Mouse (Mus musculus) neural tube, embryonic 11.5 days (tissue): ENCODE measurements at regions not wholly inside any gene's neighbourhood (a gene's known extent, or its start where the extent isn't known, plus 50 kb on each side); places are given as distances from the start of the nearest gene placed in this dataset.
"Not testable (repeated sequence)": the region's sequence is repeated elsewhere in the genome, so short reads cannot be mapped to it uniquely, and the experiment has no call there.

Source experiments
- ATAC-seq: fragments of 200-750 bp; cut with Nextera tagmentation; 2 replicates; pipeline ENCODE4 v1.8.0; 2017; ENCODE audit warnings: moderate number of reproducible peaks, mild to moderate bottlenecking, moderate TSS enrichment, moderate library complexity; ENCODE audit not compliant: insufficient read depth, low FRiP score, low TSS enrichment
- DNase-seq: peaks from one replicate; pipeline ENCODE4 v3.0.0-alpha.2; 2015; ENCODE audit warnings: low spot score
- H3K27ac ChIP-seq: fragments of 300-500 bp; sonication (generic); 2 replicates; pipeline ENCODE4 v1.5.1; 2014; ENCODE audit warnings: low read depth, mild to moderate bottlenecking, low read length
- H3K27me3 ChIP-seq: fragments of 300-500 bp; sonication (generic); 2 replicates; pipeline ENCODE4 v1.6.1; 2014; ENCODE audit warnings: mild to moderate bottlenecking, low read length, mixed read lengths; ENCODE audit not compliant: control insufficient read depth, insufficient read depth
- H3K36me3 ChIP-seq: fragments of 300-500 bp; sonication (generic); 2 replicates; pipeline ENCODE4 v1.6.1; 2014; ENCODE audit warnings: mild to moderate bottlenecking, low read length, moderate library complexity, mixed read lengths; ENCODE audit not compliant: control insufficient read depth, insufficient read depth
- H3K4me1 ChIP-seq: fragments of 300-500 bp; sonication (generic); 2 replicates; pipeline ENCODE4 v1.6.1; 2014; ENCODE audit warnings: low read length, mixed read lengths; ENCODE audit not compliant: control insufficient read depth, insufficient read depth
- H3K4me2 ChIP-seq: fragments of 300-500 bp; sonication (generic); 2 replicates; pipeline ENCODE4 v1.6.1; 2014; ENCODE audit warnings: low read depth, mild to moderate bottlenecking, moderate library complexity
- H3K4me3 ChIP-seq: fragments of 300-500 bp; sonication (generic); 2 replicates; pipeline ENCODE4 v1.5.1; 2014; ENCODE audit warnings: low read depth, low read length
- H3K9ac ChIP-seq: fragments of 300-500 bp; sonication (generic); 2 replicates; pipeline ENCODE4 v1.6.1; 2014; ENCODE audit warnings: mild to moderate bottlenecking, low read length
- H3K9me3 ChIP-seq: fragments of 300-500 bp; sonication (generic); 2 replicates; pipeline ENCODE4 v1.6.1; 2016; ENCODE audit warnings: low read length; ENCODE audit not compliant: control insufficient read depth
- WGBS: fragments of 180-500 bp; shearing (Covaris S2); extraction: QIAGEN DNeasy Blood & Tissue Kit; methylation state at CpG from one replicate; pipeline ENCODE4 v1.1.7; 2014; 5-methylcytosine and 5-hydroxymethylcytosine counted together

- H3K27ac ChIP-seq, DNase-seq, H3K4me1 ChIP-seq, H3K4me2 ChIP-seq, ATAC-seq, H3K36me3 ChIP-seq, H3K9me3 ChIP-seq, H3K9ac ChIP-seq, H3K4me3 ChIP-seq, H3K27me3 ChIP-seq: not testable (repeated sequence)
Observed at GRCm38 (mm10) chr8:5859650-5860049, 754.5 kb upstream of the Slc10a2 start.

- ATAC-seq: peak; percentile 55; the same call in 1 of the 2 replicates
Observed at GRCm38 (mm10) chr8:5857336-5857735, 752.2 kb upstream of the Slc10a2 start.

More at GRCm38 (mm10) chr8:5857336-5857735, 752.2 kb upstream of the Slc10a2 start:
- not testable (repeated sequence) for H3K4me2 ChIP-seq, H3K9ac ChIP-seq, H3K9me3 ChIP-seq, H3K27me3 ChIP-seq, H3K36me3 ChIP-seq, H3K4me1 ChIP-seq, H3K4me3 ChIP-seq, H3K27ac ChIP-seq, DNase-seq
- 24% methylated on average over 4 of the region's 4 CpGs for WGBS
